Mouse (Mus musculus) midbrain, embryonic 13.5 days (tissue): ENCODE measurements at regions not wholly inside any gene's neighbourhood (a gene's known extent, or its start where the extent isn't known, plus 50 kb on each side); places are given as distances from the start of the nearest gene placed in this dataset.

ENCODE experiments used
- ATAC-seq: fragments of 200-750 bp; cut with Nextera tagmentation; 2 replicates; pipeline ENCODE4 v1.8.0; 2017; ENCODE audit warnings: mild to moderate bottlenecking, moderate TSS enrichment, moderate library complexity
- H3K27ac ChIP-seq: fragments of 300-500 bp; sonication (generic); 2 replicates; pipeline ENCODE4 v1.5.1; 2015; ENCODE audit warnings: inconsistent platforms, mild to moderate bottlenecking, moderate library complexity
- H3K27me3 ChIP-seq: fragments of 300-500 bp; sonication (generic); 2 replicates; pipeline ENCODE4 v1.6.1; 2015; ENCODE audit warnings: mild to moderate bottlenecking, inconsistent platforms
- H3K36me3 ChIP-seq: fragments of 300-500 bp; sonication (generic); 2 replicates; pipeline ENCODE4 v1.6.1; 2015; ENCODE audit warnings: mild to moderate bottlenecking, inconsistent platforms
- H3K4me1 ChIP-seq: fragments of 300-500 bp; sonication (generic); replicated peaks from 2 replicates; pipeline ENCODE4 v1.6.1; 2015; ENCODE audit warnings: inconsistent platforms
- H3K4me2 ChIP-seq: fragments of 300-500 bp; sonication (generic); replicated peaks from 2 replicates; pipeline ENCODE4 v1.6.1; 2015; ENCODE audit warnings: moderate library complexity, mild to moderate bottlenecking, inconsistent platforms
- H3K4me3 ChIP-seq: fragments of 300-500 bp; sonication (generic); replicated peaks from 2 replicates; pipeline ENCODE4 v1.5.1; 2015; ENCODE audit warnings: mild to moderate bottlenecking, inconsistent platforms
- H3K9ac ChIP-seq: fragments of 300-500 bp; sonication (generic); replicated peaks from 2 replicates; pipeline ENCODE4 v1.6.1; 2015; ENCODE audit warnings: mild to moderate bottlenecking, inconsistent platforms
- H3K9me3 ChIP-seq: fragments of 300-500 bp; sonication (generic); 2 replicates; pipeline ENCODE4 v1.6.1; 2016; ENCODE audit warnings: mild to moderate bottlenecking, inconsistent platforms
- WGBS: fragments of 180-500 bp; shearing (Covaris S2); methylation state at CpG from one replicate; pipeline ENCODE4 v1.1.7; 2015; 5-methylcytosine and 5-hydroxymethylcytosine counted together

DNA sequence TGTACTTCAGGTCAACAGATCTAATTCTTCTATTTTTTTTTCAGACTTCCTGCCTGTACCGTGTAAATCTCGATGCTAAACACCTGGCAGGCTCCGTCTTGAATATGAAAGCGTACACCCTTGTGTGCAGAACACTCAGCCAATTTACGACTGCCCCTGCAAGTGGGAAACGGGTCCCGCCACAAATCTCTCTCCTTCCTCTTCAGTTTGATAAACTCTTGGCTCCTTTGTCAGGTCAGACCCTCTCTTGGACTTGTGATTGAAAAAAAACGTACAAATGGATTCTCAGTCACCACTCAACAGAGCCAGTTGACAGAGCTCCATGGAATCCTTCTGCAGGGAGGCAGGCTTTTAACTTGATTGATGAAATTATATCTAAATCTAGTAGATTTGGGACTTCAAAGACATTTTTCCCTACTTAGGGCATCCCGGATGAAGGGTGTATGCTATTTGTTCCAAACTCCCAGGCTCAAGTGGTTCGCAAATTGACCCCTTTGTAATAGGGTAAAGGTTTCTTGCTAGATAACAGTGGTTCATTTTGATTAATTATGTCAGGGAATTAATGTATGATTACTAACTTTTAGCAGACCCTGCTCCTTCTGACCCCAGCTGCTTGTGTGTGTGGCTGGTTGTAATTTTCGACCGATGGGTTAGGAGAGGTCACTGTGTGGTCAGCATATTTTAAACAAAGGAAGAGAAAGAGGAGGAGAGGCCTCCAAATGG is 429.7 kb upstream of the Nr2f2 start:
- H3K4me3 ChIP-seq, result no peak overlapping the region
- H3K27ac ChIP-seq, result no peak overlapping the region
- H3K9me3 ChIP-seq, result no peaks in the 10 kb centered on the region
- no peak overlapping the region for H3K9ac ChIP-seq
- 77% methylated on average over 12 of the region's 12 CpGs for WGBS
- ATAC-seq, result no peak
- no peaks in the 10 kb centered on the region for H3K27me3 ChIP-seq
- no peak overlapping the region for H3K4me2 ChIP-seq
- no peaks in the 10 kb centered on the region for H3K36me3 ChIP-seq
- no peaks in the 10 kb centered on the region for H3K4me1 ChIP-seq

DNA sequence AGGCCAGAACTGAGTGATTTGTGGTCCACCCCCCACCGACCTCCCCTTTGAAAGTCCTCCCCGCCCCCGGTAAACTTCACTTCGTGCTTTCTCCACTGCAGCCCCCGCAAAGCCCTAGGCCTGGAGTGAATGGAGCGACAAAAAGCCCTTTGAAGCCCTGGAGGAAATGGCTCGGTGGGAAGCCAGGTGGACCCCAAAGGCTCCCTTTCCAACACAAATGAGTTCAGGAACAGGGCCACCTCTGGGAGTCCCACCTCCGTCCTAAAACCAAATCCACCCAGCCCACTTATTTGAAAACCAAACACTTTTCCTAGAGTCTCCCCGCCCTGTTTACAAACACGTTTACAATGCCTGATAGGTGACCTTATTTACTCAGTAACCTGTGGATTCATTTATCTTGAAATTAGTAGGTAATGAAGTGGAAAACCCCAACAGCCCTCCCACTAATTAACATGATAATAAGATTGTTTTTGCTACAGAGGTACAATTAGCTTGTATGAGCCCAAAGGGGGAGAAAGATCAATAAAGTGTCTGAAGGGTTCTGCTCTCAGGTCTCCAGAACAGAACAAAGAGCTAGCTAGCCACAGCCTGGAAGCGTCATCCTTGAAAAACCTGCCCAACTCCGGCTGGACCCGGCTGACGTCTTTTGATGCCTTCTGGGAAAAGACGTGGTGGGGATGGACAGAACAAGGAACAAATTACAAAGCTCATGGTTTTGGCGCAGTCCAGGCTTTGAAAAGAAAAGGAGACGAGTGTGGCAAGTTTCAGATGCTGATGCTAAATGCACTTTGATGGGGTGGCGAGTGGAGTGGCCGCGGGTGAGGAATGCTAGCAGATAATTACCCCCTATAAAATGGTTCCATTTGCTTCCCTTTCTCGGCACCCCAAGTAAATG is 422.6 kb upstream of the Nr2f2 start:
- Histone ChIP-seq H3K9ac (no peak overlapping the region), H3K36me3 (no peaks in the 10 kb centered on the region), H3K27me3 (peaks cover 15% of the 10 kb centered on the region), H3K4me1 (peaks cover 11% of the 10 kb centered on the region), H3K27ac (no peak overlapping the region), H3K4me2 (peak overlapping the region; percentile 46), H3K9me3 (no peaks in the 10 kb centered on the region), H3K4me3 (0 out of 2 replicates have a peak overlapping the region, but pooled peaks have one; percentile 12)
- WGBS, result 3% methylated on average over 21 of the region's 21 CpGs
- ATAC-seq, result 0 out of 2 replicates have a peak, but pooled peaks have one; percentile 24

DNA sequence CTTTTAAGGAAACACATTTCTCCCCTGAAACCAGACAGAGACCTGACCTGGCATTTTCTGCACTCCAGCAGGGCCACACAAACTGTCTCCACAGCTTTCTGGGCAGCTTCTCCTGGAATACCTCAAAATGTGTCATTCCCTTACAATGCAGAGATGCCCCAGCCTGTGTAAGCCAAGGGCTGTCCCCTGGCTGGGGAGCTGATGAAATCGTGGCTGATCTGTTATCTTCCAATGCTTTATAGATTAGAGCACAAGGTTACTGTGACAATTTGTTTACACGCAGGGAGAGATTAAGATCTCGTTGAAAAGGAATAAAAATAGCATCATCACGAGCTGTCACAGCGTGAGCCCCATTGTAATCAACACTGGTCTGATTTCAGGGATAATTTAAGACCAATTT is 421.4 kb upstream of the Nr2f2 start:
- Histone ChIP-seq H3K27me3 (peaks cover 15% of the 10 kb centered on the region), H3K36me3 (no peaks in the 10 kb centered on the region), H3K9ac (no peak overlapping the region), H3K4me2 (no peak overlapping the region), H3K9me3 (no peaks in the 10 kb centered on the region), H3K27ac (no peak overlapping the region), H3K4me3 (no peak overlapping the region), H3K4me1 (peaks cover 11% of the 10 kb centered on the region)
- WGBS, result 10% methylated on average over 5 of the region's 5 CpGs
- ATAC-seq, result no peak

DNA sequence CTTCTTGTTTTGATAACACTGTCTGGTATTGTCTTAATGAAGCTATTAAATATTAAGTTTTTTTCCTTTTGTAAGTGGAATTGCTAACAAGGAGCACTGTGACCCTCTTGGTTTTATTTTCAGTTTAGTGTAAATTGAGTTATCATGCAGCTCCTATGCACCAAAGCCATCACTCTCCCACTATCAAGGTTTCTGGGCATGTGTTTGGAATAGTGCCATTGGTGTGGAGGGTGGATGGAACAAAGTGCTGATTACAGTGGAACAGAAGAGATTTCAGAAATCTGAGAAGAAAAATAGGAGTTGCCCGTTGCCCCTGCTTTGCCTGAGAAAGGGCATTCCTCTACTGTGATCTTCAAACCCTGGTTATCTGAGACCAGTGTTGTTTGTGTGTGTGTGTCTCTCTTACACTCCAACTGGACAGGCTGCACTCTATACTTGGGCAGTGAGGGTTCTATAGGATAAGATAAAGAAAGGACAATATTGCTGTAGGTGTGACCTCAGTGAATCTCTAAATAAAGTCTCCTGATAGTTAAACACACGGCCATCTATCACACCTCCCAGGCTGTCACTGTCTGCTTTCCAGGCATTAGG is 414.3 kb upstream of the Nr2f2 start:
- Histone ChIP-seq H3K4me2 (no peak overlapping the region), H3K9me3 (no peaks in the 10 kb centered on the region), H3K27ac (no peak overlapping the region), H3K9ac (no peak overlapping the region), H3K4me1 (peaks cover 3% of the 10 kb centered on the region; the same call in 1 of the 2 replicates), H3K36me3 (no peaks in the 10 kb centered on the region), H3K4me3 (no peak overlapping the region), H3K27me3 (peaks cover 5% of the 10 kb centered on the region; the same call in 1 of the 2 replicates)
- no peak for ATAC-seq
- 76% methylated on average over 2 of the region's 2 CpGs for WGBS

DNA sequence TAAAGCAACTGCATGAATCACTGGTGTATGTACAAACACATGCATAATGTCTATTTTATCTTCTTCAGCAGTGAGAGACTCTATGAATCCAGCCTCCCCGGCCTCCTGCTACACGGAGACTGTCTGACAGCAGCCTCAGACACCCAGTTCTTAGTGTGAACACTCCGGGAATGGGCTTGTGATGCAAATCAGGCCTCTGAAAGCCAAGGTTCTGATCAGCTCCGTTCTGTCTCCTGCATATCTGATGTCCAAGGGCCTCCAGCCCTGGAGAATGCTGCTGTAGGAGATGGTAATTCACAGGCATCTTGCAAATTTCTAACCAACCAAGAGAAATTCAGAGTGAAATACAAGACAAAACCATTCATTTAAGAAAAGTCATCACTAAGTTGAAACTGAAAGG is 411.2 kb upstream of the Nr2f2 start:
- no peaks in the 10 kb centered on the region for H3K36me3 ChIP-seq
- H3K27ac ChIP-seq, result no peak overlapping the region
- H3K4me3 ChIP-seq, result no peak overlapping the region
- 7% methylated on average over 4 of the region's 4 CpGs for WGBS
- no peaks in the 10 kb centered on the region for H3K9me3 ChIP-seq
- no peak for ATAC-seq
- peaks cover 7% of the 10 kb centered on the region; the same call in 1 of the 2 replicates for H3K27me3 ChIP-seq
- peaks cover 3% of the 10 kb centered on the region; the same call in 1 of the 2 replicates for H3K4me1 ChIP-seq
- no peak overlapping the region for H3K4me2 ChIP-seq
- no peak overlapping the region for H3K9ac ChIP-seq

DNA sequence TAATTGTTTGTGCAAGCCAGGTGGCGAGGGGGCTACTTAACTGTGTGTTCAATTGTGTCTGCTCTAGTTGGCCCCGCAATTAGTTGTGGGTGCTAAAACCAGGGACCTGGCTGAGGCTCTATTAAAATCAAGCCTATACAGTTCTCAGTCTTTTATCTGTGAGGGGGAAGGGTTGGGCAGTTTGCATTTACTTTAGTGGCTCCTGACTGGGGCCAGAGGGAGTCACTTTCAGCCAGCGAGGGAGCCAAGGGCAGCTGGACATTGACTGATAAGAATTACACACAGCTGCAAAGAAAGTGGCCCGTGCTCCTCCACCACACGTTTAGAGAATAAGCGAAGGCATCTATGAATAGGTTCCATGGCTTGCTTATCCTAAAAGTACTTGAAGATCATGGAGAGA is 403.1 kb upstream of the Nr2f2 start:
- no peak for ATAC-seq
- Histone ChIP-seq H3K9ac (no peak overlapping the region), H3K4me2 (no peak overlapping the region), H3K9me3 (no peaks in the 10 kb centered on the region), H3K27me3 (0 out of 2 replicates have a peak, but pooled peaks cover 3% of the 10 kb centered on the region), H3K36me3 (no peaks in the 10 kb centered on the region), H3K4me1 (no peaks in the 10 kb centered on the region), H3K27ac (no peak overlapping the region), H3K4me3 (no peak overlapping the region)
- 77% methylated on average over 6 of the region's 6 CpGs for WGBS

DNA sequence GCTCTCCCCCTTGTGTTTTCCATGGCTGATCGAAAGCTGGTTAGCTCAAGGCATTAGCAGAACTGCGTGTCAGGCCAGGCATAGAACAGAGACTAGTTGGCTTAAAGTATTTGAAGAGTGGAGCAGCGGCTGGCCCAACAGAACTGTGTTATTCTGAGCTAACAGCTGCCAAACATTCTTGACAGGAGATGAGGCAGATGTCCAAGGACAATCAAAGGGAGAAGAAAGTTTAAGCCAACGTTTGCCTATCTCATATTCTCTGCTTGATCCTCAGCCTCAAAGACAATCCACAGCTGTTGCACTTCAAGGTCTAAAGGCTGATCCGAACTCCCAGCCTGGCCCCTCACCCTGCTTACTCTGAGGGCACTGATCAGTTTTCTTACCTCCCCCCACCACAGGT is 401.2 kb upstream of the Nr2f2 start:
- Histone ChIP-seq H3K27me3 (0 out of 2 replicates have a peak, but pooled peaks cover 2% of the 10 kb centered on the region), H3K27ac (no peak overlapping the region), H3K36me3 (no peaks in the 10 kb centered on the region), H3K9ac (no peak overlapping the region), H3K9me3 (no peaks in the 10 kb centered on the region), H3K4me2 (no peak overlapping the region), H3K4me3 (no peak overlapping the region), H3K4me1 (no peaks in the 10 kb centered on the region)
- 58% methylated on average over 5 of the region's 5 CpGs for WGBS
- ATAC-seq, result no peak

DNA sequence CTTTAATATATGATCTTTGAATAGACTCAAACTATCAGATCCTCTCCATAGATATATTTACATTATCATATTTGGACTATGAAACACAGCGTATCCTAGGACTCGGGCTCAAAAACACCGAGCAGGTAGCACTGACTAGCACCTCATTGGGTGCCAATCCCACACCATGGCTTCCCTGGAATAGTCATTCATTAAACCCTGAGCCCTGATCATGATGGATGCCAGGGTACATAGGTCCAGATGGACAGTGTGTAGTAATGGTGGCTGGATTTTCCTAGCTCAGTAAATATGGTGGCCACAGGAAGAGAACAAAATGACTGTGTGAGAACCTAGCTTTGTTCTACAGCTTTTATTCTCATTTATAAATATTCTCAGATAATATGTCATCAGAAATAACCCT is 390.1 kb upstream of the Nr2f2 start:
- Histone ChIP-seq H3K4me2 (no peak overlapping the region), H3K27ac (no peak overlapping the region), H3K36me3 (no peaks in the 10 kb centered on the region), H3K27me3 (peaks cover 35% of the 10 kb centered on the region), H3K9ac (no peak overlapping the region), H3K9me3 (no peaks in the 10 kb centered on the region), H3K4me1 (0 out of 2 replicates have a peak, but pooled peaks cover 4% of the 10 kb centered on the region), H3K4me3 (no peak overlapping the region)
- ATAC-seq, result no peak
- WGBS, result 97% methylated on average over 3 of the region's 3 CpGs

DNA sequence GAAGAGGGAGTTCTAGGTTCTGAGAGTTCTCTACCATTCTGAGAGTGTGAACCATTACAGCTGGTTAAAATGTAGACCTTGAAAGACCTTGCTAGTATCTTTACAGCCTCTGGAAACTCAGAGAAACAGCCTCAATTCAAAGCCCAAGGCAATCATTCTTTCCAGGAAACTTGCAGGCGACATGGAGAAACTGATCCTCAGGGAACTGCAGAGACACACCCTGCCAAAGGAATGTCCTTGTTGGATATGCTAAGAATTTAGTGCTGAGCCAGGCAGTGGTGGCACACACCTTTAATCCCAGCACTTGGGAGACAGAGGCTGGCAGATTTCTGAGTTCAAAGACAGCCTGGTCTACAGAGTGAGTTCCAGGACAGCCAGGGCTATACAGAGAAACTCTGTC is 388.3 kb upstream of the Nr2f2 start:
- whole genome bisulfite sequencing, result 95% methylated on average over 1 of the region's 1 CpGs
- H3K4me1 ChIP-seq, result 0 out of 2 replicates have a peak, but pooled peaks cover 4% of the 10 kb centered on the region
- peaks cover 47% of the 10 kb centered on the region for H3K27me3 ChIP-seq
- H3K4me2 ChIP-seq, result no peak overlapping the region
- H3K9ac ChIP-seq, result no peak overlapping the region
- no peaks in the 10 kb centered on the region for H3K36me3 ChIP-seq
- H3K9me3 ChIP-seq, result no peaks in the 10 kb centered on the region
- no peak overlapping the region for H3K27ac ChIP-seq
- no peak for ATAC-seq
- no peak overlapping the region for H3K4me3 ChIP-seq

DNA sequence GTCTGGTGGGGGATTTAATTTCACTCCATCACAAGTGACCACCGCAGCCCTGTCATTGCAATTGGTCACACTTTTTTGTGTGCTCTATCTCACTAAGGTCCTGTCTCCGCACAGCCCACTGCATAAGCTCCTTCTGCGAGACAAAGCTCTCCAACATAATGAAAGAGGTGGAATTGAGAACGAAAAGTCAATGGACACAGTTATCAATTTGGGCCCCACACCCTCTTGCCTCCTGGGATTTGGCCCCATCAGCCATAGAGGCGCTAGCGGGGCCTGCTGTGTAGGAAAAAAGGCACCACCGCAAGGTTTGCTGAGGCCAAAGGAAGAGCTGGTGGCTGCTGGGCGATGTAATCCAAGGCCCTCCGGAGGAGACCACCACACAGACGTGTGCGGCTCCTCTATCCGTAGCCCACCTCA is 386.3 kb upstream of the Nr2f2 start:
- H3K27ac ChIP-seq, result no peak overlapping the region
- 48% methylated on average over 12 of the region's 12 CpGs for WGBS
- no peak overlapping the region for H3K9ac ChIP-seq
- peaks cover 63% of the 10 kb centered on the region for H3K27me3 ChIP-seq
- H3K4me2 ChIP-seq, result peak overlapping the region; percentile 6; the same call in 1 of the 2 replicates
- 0 out of 2 replicates have a peak, but pooled peaks cover 4% of the 10 kb centered on the region for H3K4me1 ChIP-seq
- H3K36me3 ChIP-seq, result no peaks in the 10 kb centered on the region
- ATAC-seq, result peak; percentile 94
- H3K9me3 ChIP-seq, result no peaks in the 10 kb centered on the region
- no peak overlapping the region for H3K4me3 ChIP-seq

DNA sequence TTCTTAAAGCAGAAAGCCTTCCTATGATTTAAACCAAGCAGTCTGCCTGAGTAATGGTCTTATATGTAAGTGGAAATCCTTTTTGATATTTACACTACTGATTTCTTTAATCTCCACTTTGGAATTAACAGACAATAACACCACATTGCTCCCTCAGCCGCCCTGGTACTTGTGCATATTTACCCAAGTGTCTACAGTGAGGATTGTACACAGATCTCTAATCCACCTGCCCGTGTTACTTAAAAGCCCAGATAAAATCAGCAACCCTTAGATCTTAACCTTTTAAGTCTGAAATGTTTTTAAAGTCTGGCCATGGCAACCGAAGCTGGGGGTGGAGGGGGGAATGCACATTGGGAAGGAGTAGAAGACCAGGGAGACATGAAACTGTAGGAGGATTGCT is 382.3 kb upstream of the Nr2f2 start:
- no peak for ATAC-seq
- H3K36me3 ChIP-seq, result no peaks in the 10 kb centered on the region

DNA sequence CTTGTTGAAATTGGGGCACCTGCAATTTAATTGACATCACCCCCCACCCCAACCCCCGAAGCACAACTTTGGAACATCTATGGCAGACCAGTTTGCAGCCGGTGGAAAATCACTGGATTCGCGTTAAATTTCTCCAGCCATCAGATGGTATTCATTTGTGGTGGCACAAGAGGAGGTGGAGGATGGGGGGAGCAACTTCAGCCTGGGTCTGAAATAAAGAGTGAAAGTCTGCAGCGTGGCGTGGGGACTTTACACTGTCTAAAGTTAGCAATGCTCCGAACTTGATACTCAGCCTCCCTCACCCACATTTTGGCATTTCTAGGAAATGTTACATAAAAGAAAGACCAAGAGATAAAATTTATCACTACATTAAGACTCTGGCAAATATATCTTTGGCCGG is 381.8 kb upstream of the Nr2f2 start:
- Histone ChIP-seq H3K36me3 (no peaks in the 10 kb centered on the region), H3K27me3 (peaks cover 54% of the 10 kb centered on the region), H3K4me2 (no peak overlapping the region), H3K27ac (no peak overlapping the region), H3K9me3 (no peaks in the 10 kb centered on the region), H3K4me3 (no peak overlapping the region), H3K4me1 (0 out of 2 replicates have a peak, but pooled peaks cover 4% of the 10 kb centered on the region), H3K9ac (no peak overlapping the region)
- no peak for ATAC-seq
- 82% methylated on average over 8 of the region's 8 CpGs for WGBS

More for the DNA sequence above, 382.3 kb upstream of the Nr2f2 start:
- no peak overlapping the region for H3K9ac ChIP-seq
- peaks cover 56% of the 10 kb centered on the region for H3K27me3 ChIP-seq
- no peak overlapping the region for H3K4me2 ChIP-seq
- H3K4me3 ChIP-seq, result no peak overlapping the region
- H3K4me1 ChIP-seq, result 0 out of 2 replicates have a peak, but pooled peaks cover 4% of the 10 kb centered on the region
- no peaks in the 10 kb centered on the region for H3K9me3 ChIP-seq
- 37% methylated on average over 3 of the region's 3 CpGs for WGBS
- H3K27ac ChIP-seq, result no peak overlapping the region
